Mouse (Mus musculus) gastrocnemius, adult 18-20 months (tissue): ENCODE results near the gene Pcmt1. TPM values are rescaled to one million over a fixed set of nuclear protein-coding genes. Genes with fewer than 3 reads are reported as not detected.
"Not testable (repeated sequence)": the region's sequence is repeated elsewhere in the genome, so short reads cannot be mapped to it uniquely, and the experiment has no call there.

Source experiments
- DNase-seq: peaks from one replicate; pipeline ENCODE4 v3.0.0; 2021; ENCODE audit warnings: low spot score
- total RNA-seq, 2 experiments: library from RNA; stranded (reverse); gene quantifications; 2 replicates each; pipeline ENCODE4 v1.2.3; 2021

The Pcmt1 gene
- total RNA-seq, 2 experiments from 2014 or later: 107 to 120 TPM

DNA sequence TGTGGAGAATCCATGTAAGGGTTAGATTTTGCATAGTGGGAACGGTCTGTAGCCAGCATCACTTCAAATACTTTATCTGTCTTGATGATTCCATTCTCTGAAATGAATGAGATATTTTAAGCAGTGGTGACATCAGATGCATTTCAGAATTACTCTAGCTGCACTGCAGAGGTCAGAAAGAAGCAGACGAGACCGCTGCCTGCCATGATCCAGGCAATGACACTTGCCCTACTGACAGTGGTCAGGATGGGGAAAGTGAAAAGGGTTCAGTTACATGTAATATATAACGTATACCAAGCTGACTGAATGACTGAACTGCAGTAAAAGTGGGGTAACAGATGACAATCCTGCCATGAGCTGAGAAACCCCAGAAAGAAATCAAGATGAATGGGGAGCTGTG is 31.9 kb downstream of the Pcmt1 start:
- DNase-seq: no peak

DNA sequence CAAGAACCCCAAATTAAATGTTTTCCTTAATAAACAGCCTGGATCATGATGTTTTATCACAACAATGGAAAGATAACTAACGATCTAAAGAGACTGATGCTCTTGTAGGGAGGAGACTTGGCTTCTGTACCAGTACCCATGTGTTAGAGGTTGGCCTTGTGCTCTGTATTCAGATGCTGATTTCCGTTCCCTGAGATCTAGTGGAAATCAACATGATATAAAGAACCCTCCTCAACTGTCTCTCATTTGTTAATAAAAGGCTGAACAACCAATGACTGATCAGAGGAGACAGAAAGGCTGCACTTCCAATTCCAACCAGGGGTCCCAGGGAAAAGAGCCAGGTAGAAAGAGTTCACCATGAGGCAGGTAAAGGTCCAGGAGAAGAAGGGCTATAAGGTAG is 35.0 kb downstream of the Pcmt1 start:
- no peak for DNase-seq

DNA sequence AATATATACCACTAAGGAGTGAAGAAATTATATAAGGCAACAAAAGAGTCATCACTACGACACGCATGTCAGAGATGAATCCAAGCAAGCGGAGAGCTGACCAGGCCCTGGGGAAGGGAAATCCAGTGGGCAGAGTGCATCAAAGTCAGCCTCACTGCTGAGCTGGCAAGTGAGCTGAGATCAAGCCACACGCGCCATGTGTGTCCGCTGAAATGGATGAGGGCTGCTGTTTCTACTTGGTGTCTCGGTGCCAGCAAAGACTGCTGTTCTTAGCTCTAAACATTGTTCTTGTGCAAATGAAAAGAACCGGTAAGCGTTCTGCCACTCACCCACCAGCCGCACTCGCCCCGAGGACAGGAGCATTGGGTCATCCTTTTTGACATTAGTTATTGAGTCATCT is 40.6 kb downstream of the Pcmt1 start:
- no peak for DNase-seq

DNA sequence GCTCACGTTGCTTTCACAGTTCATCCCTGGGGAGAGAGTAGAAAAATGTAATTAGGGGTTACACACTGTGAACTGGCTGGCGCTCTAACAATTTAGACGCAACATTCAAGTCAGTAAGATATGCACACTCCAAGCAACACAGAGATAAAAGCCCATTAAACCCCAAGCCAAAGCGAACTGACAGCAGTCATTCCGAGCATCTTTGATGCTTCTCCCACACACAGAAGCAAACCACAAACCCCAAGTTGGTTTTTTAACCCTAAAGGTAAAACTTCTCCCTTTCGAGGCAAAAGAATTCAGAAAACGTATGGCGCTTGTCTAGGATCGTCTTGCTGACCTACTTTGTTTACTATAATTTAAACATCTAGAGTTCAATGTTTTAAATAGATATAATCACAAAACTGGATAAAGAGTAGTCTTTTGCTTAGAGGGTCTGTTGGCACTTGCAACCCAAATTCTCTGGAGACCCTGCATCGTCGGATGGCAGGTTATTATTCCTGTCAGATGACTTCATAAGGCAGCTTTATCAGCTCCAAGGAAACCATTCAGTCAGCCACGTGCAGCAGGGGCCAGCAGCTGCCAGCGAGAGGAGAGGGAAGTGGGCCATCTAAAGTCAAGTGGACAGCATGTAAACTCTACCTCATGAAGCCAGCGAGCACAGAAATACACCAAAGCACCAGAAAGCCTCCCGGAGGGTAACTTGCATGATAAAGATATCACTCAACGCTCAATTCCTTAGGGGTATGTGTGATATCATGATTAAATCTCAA is 49.8 kb downstream of the Pcmt1 start:
- DNase-seq: no peak

DNA sequence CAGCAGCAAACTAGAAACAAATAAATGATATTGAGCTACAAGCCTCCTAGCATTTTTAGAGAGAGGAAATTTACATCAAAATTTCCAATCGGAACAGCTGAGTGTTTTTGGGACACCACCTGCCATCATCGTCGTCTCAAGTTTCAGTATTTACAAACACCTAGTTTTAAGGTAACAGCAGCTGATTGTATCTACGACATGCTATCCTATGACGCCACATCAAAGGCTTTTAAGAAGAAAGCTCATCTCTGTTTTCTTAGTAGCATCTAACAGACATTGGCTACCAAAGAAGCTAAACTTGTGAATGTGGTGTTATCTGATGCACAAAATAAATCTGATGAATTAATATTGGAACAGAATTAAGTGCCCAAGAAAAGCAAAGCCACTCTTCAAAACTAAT is 50.6 kb downstream of the Pcmt1 start:
- no peak for DNase-seq

DNA sequence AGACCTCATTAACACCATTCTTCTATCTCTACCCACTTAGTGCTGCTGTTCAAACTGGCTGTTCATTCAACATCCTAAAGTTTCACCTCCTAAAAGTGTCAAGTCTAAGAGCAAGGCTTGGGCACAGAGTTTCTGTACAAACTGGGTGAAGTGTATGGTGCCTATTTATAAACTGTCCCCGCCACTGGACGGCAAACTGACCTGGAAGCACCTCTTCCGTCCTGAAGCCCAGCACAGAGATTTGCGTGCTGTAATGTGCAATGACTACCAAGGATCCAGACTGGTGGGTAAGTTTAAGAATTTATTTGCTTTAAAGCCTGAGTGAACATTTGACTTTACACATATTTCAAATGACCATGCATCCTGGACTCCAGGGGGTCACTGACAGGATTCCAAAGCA is 51.8 kb downstream of the Pcmt1 start:
- no peak for DNase-seq

DNA sequence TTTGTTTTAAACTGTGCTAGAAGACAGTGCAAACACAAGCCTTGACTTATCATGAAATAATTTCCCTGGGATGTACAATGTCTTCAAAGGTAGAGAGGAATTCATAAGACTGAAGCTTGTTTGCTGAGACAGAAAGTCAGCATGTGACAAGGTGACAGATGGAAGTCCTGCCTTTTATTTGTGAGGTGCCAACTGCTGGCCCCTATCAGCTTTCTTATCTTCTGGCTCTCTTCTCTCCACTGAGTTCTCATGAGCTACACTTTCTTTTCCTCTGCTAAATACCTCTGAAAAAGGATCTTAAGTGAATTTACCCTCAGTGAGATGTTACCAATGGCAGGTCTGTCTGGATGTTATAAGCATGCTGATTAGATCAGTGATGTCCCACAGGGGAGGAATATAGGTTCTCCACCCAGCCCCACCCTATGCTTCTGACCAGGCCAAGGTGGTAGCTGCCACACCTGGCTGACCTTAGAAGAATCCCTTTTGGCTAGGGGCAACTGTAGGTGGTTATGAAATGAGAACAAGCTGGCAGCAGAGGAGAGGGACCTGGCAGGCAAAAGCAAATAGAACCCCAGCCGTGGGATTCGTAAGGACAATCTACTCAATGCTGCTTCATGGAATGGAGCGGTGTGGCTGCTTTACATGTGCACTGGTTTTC is 56.9 kb downstream of the Pcmt1 start:
- DNase-seq: no peak

DNA sequence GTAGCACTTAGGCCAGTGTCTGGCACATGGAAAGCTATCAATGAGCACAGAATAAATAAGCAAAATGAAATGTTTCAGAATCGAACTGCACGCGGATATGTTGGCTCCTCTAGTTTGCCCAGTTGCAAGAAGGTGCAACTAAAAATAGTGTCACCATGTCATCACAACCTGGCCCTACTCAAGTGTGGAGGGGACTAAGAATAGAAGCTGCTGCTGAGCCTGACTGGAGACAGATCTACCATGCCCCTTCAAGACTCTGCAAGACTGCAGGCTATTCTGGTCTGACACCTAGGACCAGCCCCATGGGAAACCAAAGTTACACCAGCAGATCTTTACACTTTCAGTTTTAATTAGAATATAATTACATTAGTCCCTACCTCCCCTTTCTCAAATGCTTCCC is 58.6 kb downstream of the Pcmt1 start:
- peak; percentile 65 for DNase-seq

DNA sequence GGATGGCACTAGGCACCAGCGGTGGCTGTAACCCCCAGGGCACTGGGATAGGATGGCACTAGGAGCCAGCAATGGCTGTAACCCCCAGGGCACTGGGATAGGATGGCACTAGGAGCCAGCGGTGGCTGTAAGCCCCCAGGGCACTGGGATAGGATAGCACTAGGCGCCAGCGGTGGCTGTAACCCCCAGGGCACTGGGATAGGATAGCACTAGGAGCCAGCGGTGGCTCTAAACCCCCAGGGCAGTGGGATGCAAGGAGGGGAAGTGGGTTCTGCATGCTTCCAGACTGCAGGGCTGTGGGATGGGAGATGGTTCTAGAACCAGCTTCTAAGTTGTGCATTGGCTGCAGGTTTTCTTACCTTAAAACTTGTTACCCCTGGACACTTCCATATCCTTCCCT is 60.2 kb downstream of the Pcmt1 start:
- no peak for DNase-seq

DNA sequence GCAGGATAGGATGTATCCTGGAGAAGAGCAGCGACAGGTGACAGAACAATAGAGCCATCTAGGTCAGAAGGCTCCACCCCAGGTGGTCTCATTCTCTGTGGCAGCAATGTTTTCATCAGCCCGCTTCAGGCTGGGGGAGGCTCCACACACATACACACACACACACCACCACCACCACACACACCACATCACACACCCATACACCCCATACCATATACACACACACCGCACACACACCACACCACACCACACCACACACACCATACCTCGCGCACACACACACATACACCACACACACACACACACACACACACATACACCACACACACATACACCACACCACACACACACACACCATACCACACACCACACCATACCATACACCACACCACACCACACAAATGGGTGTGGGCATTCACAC is 61.1 kb downstream of the Pcmt1 start:
- DNase-seq: no peak

DNA sequence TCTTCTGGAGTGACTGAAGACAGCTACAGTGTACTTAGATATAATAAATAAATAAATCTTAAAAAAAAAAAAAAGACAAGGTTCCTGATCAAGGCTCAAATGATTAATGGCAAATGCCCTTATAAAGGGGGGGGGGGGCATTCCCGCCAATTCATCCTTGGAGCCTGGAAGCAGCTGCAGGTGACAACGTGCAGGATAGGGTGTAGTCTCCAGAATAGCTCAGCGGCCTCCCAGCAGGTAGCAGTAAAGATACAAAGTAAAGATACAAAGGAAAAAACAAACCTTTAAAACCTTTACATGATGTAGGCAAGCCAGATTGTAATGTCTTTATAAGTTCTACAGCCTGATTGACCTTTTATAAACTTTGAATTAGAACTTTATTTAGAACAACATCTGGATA is 63.4 kb downstream of the Pcmt1 start:
- DNase-seq: not testable (repeated sequence)

DNA sequence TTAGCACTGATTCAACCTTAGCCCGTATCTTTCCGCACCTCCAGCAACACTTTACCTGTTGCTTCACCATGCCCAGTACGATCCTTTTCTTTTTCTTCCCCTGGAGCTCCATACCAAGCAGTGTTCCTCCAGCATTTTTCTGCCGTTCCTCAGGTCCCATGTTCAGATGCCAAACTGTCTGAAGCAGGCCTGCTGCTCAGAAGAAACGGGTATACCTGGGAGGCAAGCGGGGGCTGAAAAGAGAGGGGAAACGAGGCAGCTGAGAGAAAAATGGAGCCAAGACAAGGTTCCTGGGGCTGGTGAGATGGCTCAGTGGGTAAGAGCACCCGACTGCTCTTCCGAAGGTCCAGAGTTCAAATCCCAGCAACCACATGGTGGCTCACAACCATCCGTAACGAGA is 63.8 kb downstream of the Pcmt1 start:
- not testable (repeated sequence) for DNase-seq

DNA sequence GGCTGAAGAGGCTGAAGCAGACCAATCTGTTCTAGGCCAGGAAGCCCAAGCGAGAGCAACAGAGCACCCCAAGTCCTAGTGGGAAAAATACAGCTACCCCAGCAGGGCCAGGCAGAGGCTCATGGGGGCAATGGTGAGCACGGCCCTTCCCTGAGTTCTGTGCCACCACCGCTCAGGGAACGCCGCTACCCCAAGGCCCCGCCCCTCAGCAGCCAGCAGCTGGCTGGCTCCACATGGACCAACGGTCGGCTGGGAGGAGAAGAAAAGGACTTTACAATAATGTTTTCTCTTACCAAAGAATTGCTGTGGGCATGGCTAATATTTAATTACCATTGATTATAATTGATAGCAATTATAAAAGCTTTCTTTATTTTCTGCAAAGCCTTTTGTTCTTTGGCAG is 66.1 kb downstream of the Pcmt1 start:
- no peak for DNase-seq

DNA sequence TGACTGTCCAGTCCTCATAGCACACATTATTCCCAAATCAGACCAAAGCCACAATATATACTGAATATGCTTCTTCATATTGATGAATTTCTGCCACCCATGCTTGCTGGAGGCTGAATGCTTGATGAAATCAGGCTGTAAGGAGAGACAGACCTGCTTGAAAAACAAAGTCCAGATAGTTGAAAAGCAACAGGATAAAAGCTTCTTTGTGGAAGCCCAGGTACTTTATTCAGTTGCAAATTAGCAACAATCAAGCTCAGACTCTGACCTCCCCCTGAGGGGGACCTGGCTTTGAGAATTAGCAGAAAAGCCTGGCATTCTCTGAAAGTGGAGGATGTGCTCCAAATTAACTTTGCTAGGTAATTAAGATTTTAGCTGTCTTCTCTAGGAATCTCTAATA is 68.7 kb downstream of the Pcmt1 start:
- DNase-seq: not testable (repeated sequence)

DNA sequence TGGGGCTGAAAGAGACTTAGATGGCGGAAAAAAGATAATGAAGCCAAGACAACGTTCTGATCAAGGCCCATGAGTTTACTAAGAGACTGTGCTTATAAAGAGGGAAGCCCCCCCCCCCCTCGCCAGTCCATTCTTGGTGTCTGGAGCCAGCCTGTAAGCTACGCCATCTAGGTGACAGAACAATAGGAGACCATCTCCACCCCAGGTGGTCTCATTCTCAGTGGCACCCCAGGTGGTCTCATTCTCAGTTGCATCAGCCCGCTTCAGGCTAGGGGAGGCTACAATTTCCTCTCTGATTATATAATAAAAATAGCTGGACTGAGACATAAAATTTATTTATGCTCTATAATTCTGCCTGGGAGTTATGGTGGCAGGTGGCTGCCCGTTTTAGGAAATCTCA is 69.3 kb downstream of the Pcmt1 start:
- no peak for DNase-seq

DNA sequence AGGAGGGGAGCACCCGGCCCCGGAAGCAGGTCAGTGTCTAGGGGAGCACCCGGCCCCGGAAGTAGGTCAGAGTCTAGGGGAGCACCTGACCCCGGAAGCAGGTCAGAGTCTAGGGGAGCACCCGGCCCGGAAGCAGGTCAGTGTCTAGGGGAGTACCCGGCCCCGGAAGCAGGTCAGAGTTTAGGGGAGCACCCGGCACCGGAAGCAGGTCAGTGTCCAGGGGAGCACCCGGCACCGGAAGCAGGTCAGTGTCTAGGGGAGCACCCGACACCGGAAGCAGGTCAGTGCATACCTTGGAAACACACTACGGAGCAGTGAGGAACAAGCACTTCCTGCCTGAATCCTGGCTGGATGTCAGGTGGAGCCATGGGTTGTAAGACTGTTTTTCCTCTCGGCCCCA is 72.3 kb downstream of the Pcmt1 start:
- DNase-seq: no peak

DNA sequence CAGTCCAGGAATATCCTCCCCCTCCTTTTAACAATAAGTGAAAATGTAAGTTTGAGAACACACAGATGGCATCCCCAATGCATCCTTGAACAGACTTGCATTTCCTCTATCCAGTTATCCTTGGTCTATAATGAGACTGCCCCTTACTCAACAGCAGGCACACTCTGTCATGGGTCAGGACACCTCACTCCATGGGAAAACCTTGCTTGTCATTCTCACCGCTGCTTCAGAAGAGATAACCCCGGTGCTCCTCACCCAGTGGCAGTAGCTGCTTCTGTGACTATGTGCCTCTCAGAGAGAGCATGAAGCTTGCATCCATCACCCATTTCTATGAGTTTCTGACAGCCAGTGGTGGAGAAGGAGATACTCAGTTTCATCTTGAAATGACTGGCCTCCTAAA is 74.5 kb downstream of the Pcmt1 start:
- DNase-seq: no peak

DNA sequence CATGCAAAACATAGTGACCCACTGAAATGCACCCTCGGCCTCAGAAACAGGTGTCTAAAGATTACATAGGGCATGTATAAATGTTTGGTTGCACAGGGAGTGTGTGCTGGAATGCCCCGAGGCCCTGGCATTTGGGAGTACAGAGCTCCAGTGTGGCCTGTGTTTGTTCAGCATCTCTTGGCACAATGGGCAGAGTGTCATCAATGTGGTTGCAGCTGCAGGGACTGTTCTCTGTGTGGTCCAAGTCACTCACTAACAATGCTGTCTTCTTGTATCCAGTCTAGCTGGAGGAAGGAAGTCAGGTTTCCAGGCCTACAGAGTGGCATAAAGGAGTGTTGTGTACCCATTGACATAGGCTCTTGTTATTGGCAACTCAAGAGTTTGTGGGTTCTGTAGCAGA is 75.8 kb downstream of the Pcmt1 start:
- DNase-seq: no peak

DNA sequence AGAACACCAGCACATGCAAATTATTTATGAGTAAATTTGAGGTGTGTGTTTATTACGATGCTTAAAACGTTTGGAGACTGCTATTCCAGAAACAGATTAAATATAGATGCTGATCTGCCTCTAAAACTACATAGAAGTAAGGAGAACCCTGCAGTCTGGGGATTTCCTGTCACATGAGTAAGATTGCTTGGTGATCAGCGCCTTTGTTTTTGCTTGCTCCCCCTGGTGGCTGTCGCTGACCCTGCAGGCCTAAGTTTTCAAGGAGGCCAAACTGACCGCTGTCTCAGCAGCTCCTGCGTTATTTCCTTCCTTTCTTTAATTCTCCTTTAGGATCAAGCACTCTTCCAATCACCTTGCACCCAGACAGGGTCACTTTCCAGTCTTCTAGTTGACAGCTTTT is 80.3 kb downstream of the Pcmt1 start:
- peak; percentile 72 for DNase-seq

DNA sequence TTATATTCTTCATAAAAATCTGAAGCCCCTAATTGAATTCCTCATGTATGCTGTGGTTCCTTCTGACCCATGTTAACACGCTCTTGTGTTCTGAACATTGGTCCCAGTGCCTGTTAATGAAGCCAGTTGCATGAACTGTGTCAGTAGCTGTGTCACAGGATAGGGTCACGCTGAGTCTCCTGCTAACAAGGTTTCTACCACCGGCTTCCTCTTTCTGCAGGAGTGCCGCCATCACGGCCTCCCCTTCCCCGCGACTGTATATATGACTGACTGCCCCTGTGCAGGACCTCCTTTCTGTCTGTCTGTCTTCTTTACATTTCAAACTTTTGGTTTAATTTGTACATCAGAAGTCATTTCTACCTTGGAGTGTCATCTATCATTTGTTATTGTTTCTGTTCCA is 82.8 kb downstream of the Pcmt1 start:
- DNase-seq: no peak

DNA sequence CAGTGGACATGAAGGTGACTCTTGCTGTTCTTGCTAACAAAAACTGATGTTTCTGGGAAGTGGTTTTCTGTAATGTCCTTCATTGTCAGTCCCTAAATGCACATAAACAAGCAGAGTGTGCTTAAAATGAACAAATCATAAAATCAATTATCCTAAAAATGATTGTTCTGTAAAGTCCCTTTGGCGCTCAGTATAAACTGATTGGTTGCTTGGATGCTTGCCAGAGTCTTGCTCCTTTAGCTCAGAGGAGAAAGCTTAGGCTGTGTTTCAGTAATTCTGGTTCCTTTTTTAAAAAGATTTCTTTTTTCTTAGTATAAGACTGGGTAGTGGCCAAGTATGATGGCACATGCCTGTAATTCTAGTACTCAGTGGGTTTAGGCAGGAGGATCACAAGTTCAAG is 84.7 kb downstream of the Pcmt1 start:
- no peak for DNase-seq

DNA sequence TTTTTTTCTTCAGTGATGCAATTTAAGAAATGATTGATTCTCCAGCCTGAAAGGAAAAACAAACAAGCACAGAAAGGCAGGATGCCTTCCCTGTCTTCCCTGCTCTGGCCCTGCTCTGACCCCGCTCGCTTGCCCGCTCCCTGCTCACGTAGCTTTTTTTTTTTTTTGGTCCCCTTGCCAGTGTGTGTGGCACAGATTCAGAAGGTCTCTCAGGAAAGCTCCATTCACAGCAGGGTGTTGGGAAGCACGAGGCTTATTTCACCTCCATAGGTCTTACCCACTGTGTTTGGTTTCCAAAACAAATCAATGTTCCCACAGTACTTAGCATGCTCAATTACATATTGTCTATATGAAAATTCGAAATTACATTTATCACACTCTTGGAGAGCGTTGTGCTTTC is 86.1 kb downstream of the Pcmt1 start:
- DNase-seq: no peak

DNA sequence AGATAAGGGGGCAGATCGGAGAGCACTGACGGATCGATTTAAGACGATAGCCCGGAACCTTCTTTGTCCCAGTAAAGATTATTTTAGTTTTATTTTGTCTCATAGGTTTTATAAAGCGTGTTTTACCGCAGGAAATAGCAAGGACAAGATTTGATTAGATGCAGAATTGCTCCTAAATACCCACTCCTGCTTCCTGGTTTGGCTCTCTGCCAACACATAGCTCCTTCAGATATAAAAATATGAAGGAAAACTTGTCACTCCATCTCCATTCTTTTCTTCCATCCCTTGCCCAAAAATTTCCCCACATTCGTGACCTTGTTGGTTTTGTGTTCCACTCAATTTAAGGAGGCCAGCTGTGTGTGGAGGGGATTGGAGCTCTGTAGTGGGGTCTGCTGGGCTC is 90.1 kb downstream of the Pcmt1 start:
- DNase-seq: no peak
